Mouse (Mus musculus) limb, embryonic 10.5 days (tissue): ENCODE data around the gene Gpr161. TPM values are rescaled to one million over a fixed set of nuclear protein-coding genes. Genes with fewer than 3 reads are reported as not detected.

Experiments used
- DNase-seq: peaks from one replicate; pipeline ENCODE4 v3.0.0-alpha.2; 2017; ENCODE audit warnings: low spot score
- H3K27ac ChIP-seq: fragments of 300-500 bp; sonication (generic); 2 replicates; pipeline ENCODE4 v1.5.1; 2016; ENCODE audit warnings: mild to moderate bottlenecking
- H3K27me3 ChIP-seq: fragments of 300-500 bp; sonication (generic); 2 replicates; pipeline ENCODE4 v1.6.1; 2016; ENCODE audit warnings: low read depth, mild to moderate bottlenecking; ENCODE audit not compliant: poor library complexity, severe bottlenecking
- H3K36me3 ChIP-seq: fragments of 300-500 bp; sonication (generic); 2 replicates; pipeline ENCODE4 v1.6.1; 2016; ENCODE audit warnings: mild to moderate bottlenecking, moderate library complexity
- H3K4me1 ChIP-seq: fragments of 300-500 bp; sonication (generic); 2 replicates; pipeline ENCODE4 v1.6.1; 2016
- H3K4me3 ChIP-seq: fragments of 300-500 bp; sonication (generic); 2 replicates; pipeline ENCODE4 v1.5.1; 2016; ENCODE audit warnings: mild to moderate bottlenecking, moderate library complexity
- H3K9me3 ChIP-seq: fragments of 300-500 bp; sonication (generic); replicated peaks from 2 replicates; pipeline ENCODE4 v1.6.1; 2016; ENCODE audit warnings: mild to moderate bottlenecking
- WGBS: fragments of 180-500 bp; shearing (Covaris S2); methylation state at CpG from one replicate; pipeline ENCODE4 v1.1.7; 2016; 5-methylcytosine and 5-hydroxymethylcytosine counted together
- polyA plus RNA-seq: library from polyadenylated mRNA; unstranded; fragments of >200 nt; fragmentation: Nextera tagmentation; extraction: Ambion mirVana; gene quantifications from 2 replicates; pipeline ENCODE4 v1.2.1, GENCODE M21; 2016

Gene Gpr161
- polyA plus RNA-seq, 1 experiment from 2014 or later, result 1.9 TPM

DNA sequence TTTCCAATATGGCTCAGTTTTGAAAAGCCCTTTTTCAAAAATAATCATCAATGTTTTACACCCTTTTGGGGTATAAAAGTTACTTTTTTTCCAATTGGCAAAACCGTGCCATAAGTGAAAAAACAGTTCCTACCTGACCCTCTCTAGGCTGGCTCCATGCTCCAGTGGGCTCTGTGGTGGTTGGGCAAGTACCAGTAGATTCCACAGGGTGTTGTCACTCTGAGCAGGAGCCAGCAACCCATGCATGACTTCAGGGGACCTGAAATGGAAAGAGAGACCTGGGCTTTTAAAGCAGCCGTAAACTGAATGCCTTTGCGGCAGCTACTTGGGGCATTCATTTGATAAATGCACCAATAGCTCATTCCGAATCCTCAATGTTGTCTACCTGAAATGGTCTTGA lies 75.4 kb downstream of the Gpr161 start:
- Histone ChIP-seq H3K27me3 (no peaks in the 10 kb centered on the region), H3K4me3 (no peak overlapping the region), H3K27ac (no peak overlapping the region), H3K36me3 (no peaks in the 10 kb centered on the region), H3K4me1 (no peaks in the 10 kb centered on the region), H3K9me3 (no peaks in the 10 kb centered on the region)
- WGBS, result 95% methylated on average over 4 of the region's 4 CpGs
- no peak for DNase-seq

DNA sequence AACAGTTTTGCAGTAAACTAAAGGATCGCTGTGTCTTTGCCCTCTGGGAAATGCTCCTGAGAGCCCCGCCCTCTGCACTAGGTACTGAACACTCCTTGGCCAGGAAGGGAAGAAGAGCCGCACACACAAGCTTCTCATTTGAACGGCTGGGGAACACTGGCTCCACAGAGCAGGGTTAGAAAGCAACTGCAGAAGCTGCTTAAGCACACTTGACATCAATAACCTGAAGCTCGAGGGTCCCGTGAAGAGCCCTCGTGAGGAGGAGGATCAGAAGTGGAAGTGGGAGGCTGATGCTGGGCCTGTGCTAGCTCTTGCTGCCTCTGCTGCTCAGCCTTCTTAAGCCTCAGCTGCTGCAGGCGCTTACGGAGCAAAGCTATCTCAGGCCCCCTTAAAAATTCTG lies 78.2 kb downstream of the Gpr161 start:
- Histone ChIP-seq H3K9me3 (no peaks in the 10 kb centered on the region), H3K27ac (no peak overlapping the region), H3K4me3 (no peak overlapping the region), H3K36me3 (no peaks in the 10 kb centered on the region), H3K4me1 (no peaks in the 10 kb centered on the region), H3K27me3 (no peaks in the 10 kb centered on the region)
- WGBS, result 73% methylated on average over 9 of the region's 9 CpGs
- DNase-seq, result no peak

Other genes with a start within 250 kb of the Gpr161 start
- gene Tbx19, start 135.0 kb upstream of the Gpr161 start, polyA plus RNA-seq, result not detected in 2 replicates
- gene Sft2d2, start 101.4 kb upstream of the Gpr161 start, polyA plus RNA-seq, result 9.4 and 13.1 TPM in 2 replicates
- 81.4 and 91.7 TPM in 2 replicates for gene Tiprl, start 58.8 kb upstream of the Gpr161 start, polyA plus RNA-seq
- gene Dcaf6, start 164.7 kb downstream of the Gpr161 start, polyA plus RNA-seq, result 5.1 and 6.6 TPM in 2 replicates
- gene Mpc2, start 164.8 kb downstream of the Gpr161 start, polyA plus RNA-seq, result 69.6 and 80.3 TPM in 2 replicates
- 0.06 TPM in 1 of 2 replicates, not detected in the other for gene Adcy10, start 189.4 kb downstream of the Gpr161 start, polyA plus RNA-seq